Mouse (Mus musculus) heart, postnatal 36 days (tissue): ENCODE measurements at regions not wholly inside any gene's neighbourhood (a gene's known extent, or its start where the extent isn't known, plus 50 kb on each side); places are given as distances from the start of the nearest gene placed in this dataset.

Experiments used
- DNase-seq, 2 experiments: peaks; one replicate each; pipeline ENCODE4 v3.0.0; 2021 to 2022
- intact Hi-C: fragments of 180-260 bp; cut with DNase I; formaldehyde crosslinking; loops from one replicate; pipeline ENCODE4 v1.15.1; 2025

DNA sequence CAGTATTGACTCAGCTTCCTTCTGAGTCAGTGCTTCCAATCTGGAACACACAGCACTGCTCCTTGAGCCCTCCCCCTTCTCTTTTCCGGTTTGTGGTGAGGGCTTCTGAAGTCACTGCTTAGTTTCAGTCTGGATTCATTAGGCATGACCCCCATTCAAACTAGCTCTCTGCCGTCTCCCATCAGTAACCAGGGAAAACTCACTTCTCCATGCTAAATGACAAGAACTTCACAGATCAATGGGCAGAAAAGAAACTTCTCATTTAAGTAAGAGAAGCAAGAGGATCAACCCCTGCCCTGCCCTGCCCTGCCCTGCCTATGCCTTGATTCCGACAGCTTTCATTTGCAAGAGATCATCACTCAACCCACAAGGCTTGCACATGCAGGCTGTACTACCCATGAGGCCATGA is 82.9 kb upstream of the Nck2 start:
- intact Hi-C loops: loop anchor here (5.0 kb wide), 2 partner anchors 51 to 86 kb away; no protein-coding TSS in a partner anchor
- no peak for DNase-seq

DNA sequence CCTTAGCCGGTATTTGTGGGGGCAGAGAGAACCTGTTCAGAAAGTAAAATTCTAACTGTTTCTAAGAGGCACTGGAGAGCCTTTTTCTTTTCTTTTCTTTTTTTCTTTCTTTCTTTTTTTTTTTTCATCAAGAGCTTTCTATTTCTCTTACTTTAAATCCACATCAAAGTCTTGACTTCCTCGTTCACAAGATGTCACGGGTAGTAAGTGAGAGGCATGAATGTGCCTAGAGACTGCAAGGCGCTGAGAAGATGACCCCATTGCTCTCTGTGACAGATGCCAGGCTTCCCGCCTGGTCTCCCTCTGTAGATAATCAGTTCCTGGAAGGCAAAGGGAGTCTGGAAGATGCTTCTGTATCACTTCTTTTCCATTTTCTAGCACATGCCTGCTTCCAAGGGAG is 82.2 kb upstream of the Nck2 start:
- no peak for DNase-seq
- intact Hi-C loops: loop anchor here (5.0 kb wide), 2 partner anchors 50 to 85 kb away; no protein-coding TSS in a partner anchor

DNA sequence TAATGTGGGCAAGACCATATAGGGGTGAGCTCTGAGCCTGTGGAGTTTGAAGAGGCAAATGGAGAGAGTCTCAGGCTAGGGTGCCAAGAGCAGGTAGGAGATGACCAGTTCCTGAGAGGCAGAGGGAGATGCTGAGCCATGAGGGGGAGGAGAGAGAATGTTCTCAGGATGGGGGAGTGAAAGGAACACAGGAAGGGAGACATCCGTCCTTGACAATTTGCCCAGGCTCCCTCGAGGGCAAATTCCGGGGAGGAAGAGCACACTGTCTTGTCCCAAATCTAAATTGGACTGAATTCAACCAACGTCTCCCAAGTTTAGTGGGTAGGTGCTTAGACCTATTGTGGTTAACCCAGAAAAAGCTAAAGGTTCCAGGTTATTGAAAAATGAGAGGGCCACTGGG is 81.2 kb upstream of the Nck2 start:
- peak; percentile 11 to 15 for DNase-seq
- intact Hi-C loops: loop anchor here (5.0 kb wide), 2 partner anchors 49 to 84 kb away; no protein-coding TSS in a partner anchor

DNA sequence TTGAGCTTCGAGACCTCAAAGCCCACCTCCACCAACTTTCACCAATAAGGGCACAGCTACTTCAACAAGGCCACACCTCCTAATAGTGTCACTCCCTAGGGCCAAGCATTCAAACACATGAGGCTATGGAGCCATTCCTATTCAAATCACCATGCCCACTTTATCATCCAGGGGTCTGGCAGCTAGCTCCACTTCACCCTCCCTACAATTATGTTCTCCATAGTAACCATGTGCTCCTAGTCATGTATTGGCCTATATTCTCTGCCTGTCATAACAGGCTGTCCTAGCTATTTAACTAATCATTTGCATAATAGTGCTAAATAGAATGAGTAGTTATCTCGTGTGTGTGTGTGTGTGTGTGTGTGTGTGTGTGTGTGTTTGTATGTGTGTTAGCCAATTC is 77.9 kb upstream of the Nck2 start:
- intact Hi-C loops: no loop called here

DNA sequence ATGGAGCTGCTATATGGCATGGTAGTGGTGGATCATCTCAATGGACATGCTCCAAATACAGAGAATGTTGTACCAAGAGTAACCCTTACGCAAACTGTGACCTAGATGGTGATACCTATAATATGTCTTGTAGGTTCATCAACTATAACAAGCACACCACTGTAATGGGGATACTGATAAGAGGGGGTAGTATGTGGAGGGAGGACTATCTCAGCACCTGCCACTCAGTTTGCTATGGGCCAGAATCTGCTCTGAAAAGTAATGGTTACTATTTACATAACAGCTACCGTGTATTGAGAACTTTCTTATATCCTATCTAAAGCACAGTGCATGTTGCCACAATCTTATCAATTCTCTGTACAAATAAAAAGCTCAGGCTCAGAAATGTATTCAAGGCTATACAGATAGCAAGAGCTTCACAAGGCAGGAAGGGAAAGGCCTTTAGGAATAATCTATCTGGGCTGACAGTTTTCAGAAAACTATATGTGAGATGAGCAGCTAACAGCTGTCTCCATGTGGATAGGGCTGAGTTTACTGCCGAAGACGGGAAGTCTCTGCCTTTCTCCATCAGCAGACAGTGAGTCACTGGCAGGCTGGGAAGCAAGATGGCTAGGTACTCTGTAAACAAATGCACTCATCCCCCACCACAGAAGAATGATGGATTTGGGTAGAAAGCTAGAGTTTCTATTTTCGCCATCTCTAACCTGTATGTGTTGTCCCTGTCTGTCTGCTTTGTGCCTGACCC is 77.1 kb upstream of the Nck2 start:
- DNase-seq: no peak
- intact Hi-C loops: no loop called here

More for the DNA sequence above, 77.9 kb upstream of the Nck2 start:
- no peak for DNase-seq

DNA sequence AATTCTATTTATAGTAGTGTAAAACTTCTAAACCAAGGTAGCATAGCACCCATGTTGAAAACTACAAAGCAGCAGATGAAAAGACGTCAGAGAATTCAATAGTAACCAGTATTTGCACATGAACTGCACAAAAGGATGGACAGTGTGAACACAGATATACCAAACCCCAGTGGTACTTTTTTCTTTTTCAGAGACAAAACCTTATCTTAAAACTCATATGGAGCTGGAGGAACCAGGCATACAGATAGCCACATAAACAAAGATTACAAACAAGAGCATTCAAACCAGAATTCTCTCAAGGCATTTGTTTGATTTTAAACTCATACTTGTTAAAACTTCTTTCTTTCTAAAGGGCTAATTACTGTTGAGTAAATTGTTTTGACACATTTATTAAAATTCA is 72.5 kb upstream of the Nck2 start:
- no peak for DNase-seq

DNA sequence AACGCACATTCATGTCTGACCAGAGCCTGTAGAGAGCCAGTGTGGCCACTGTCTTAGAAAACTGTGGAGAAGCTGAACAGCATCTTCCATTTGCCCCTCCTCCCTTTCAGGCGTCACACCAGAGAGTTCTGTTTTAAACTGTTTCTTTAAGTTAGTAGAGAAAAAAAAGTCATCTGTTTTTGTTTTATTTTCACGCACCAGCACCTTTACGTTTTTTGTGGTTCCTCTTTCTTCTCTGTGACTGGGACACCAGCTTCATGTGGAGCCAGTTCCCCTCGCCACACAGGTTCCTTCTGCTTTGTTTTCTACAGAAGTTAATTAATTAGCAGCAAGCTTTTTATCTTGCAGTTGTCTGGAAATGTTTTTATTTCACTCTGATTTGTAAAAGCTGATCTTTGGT is 69.4 kb upstream of the Nck2 start:
- intact Hi-C loops: no loop called here
- no peak for DNase-seq

More for the DNA sequence above, 72.5 kb upstream of the Nck2 start:
- intact Hi-C loops: no loop called here

DNA sequence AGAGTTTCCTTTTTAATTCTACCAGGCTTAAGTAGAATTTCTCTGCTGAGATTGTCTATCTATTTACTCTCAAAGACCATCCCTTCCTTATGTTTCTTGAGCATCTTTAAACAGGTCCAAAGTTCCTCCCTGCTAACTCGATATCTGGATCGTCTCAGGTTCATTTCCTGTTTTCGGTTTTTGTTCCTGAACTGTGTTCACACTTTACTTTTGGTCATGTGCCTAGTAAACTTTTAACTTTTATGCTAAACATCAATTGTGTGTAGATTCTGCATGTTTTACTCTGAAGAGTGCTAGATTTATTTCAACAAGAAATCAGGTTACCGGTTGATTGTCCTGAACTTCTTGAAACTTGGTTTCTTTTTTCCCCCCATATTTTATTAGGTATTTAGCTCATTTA is 68.5 kb upstream of the Nck2 start:
- intact Hi-C loops: no loop called here

DNA sequence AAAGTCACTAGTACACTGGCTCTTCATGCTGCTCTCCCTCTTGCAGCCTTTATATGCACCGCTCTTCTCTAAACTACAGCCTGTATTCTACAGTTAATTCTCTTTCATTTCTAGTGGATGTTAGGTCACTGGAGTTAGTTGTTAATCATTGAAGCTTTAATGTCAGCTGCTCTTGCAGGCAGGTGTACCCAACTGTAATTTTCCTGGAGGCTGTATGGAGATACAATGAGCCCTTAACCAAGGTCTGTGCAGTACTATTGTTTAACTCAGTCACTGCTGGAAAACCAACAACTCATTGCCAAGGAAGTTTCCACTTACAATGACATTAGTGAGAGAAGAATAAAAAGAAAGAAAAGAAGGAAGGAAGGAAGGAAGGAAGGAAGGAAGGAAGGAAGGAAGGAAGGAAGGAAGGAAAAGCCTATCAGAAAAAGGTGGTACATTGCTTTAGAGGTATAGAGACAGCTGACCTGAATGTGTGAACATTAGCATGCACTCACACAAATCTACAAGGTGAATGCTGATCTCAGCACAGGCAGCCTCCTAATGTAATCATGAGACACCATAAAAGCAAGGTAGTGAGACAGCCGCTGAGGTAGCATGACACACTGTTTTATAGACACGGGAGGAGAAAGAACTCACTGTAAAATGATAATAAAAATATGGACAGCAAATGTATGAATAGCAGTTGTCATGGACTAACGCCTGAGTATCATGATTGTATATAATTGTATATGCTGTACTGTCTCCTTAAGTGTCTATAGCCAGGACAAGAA is 66.7 kb upstream of the Nck2 start:
- intact Hi-C loops: no loop called here
- no peak for DNase-seq

More for the DNA sequence above, 68.5 kb upstream of the Nck2 start:
- no peak for DNase-seq

DNA sequence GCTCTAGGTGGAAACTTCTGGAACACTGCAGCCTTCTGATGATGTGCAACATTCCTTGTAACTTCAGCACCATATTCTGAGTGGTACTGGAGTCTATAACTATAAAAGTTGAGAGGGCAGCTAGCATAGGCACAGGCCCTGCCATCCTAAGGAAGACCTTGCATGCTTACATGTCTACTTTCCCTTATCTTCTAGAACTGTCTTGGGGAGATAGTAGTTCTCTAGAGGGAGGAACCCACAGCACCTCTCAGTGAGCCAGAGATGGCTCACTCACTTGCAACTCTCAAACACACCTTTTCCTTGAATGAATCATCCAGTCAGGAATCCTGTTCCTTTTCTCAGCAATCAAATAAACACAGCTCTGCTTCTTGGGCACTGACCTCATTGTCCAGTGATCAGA is 59.4 kb upstream of the Nck2 start:
- DNase-seq: no peak
- intact Hi-C loops: no loop called here

DNA sequence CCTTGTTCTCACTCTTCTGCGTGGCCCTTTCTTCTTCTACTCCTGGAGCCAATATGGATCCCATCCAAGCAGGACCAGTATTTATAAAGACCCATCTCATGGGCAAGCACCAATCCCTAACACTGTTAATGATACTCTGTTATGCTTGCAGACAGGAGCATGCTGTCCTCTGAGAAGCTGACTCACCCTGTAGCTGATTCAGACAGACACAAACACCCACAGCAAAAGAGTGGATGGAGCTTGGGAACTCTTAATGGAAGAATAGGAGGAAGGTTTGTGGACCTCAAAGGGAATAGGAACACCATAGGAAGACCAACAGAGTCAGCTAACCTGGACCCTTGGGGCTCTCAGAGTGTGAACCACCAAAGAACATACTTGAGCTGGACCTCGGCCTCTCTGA is 50.3 kb upstream of the Nck2 start:
- intact Hi-C loops: no loop called here
- no peak for DNase-seq
